Mouse (Mus musculus): Measurements from ENCODE around the gene Pex5l.

- TF ChIP-seq CTCF (IDR thresholded peaks at IDR 0.05; ENCODE audit: low read depth) (no peak), EP300 (IDR thresholded peaks at IDR 0.05; ENCODE audit: low read depth) (no peak)
These were observed 218.9 kb downstream of the Pex5l start for GRCm38 (mm10) chr3:32924168-32924567.

Data from liver, embryonic 14.5 days (tissue).